Mouse (Mus musculus) neural tube, embryonic 14.5 days (tissue): ENCODE measurements around the gene Nmt1. TPM values are rescaled to one million over a fixed set of nuclear protein-coding genes. Genes with fewer than 3 reads are reported as not detected.

ENCODE experiments used
- ATAC-seq: fragments of 200-750 bp; cut with Nextera tagmentation; 2 replicates; pipeline ENCODE4 v1.8.0; 2017; ENCODE audit warnings: low read depth, mild to moderate bottlenecking, moderate TSS enrichment, moderate library complexity
- H3K27ac ChIP-seq: fragments of 300-500 bp; sonication (generic); 2 replicates; pipeline ENCODE4 v1.5.1; 2014; ENCODE audit warnings: low read depth, mild to moderate bottlenecking, control low read depth, low read length, moderate library complexity, mixed read lengths
- H3K27me3 ChIP-seq: fragments of 300-500 bp; sonication (generic); 2 replicates; pipeline ENCODE4 v1.6.1; 2014; ENCODE audit warnings: low read length; ENCODE audit not compliant: control insufficient read depth, insufficient read depth
- H3K36me3 ChIP-seq: fragments of 300-500 bp; sonication (generic); 2 replicates; pipeline ENCODE4 v1.6.1; 2014; ENCODE audit warnings: low read length, mixed read lengths; ENCODE audit not compliant: control insufficient read depth, insufficient read depth
- H3K4me1 ChIP-seq: fragments of 300-500 bp; sonication (generic); 2 replicates; pipeline ENCODE4 v1.6.1; 2014; ENCODE audit warnings: low read length; ENCODE audit not compliant: control insufficient read depth, insufficient read depth
- H3K4me2 ChIP-seq: fragments of 300-500 bp; sonication (generic); 2 replicates; pipeline ENCODE4 v1.6.1; 2014; ENCODE audit warnings: mild to moderate bottlenecking, low read depth, low read length, control low read depth
- H3K4me3 ChIP-seq: fragments of 300-500 bp; sonication (generic); 2 replicates; pipeline ENCODE4 v1.5.1; 2014; ENCODE audit warnings: low read depth, low read length, control low read depth, mixed read lengths
- H3K9ac ChIP-seq: fragments of 300-500 bp; sonication (generic); replicated peaks from 2 replicates; pipeline ENCODE4 v1.6.1; 2014; ENCODE audit warnings: low read depth, mild to moderate bottlenecking, control low read depth, low read length, mixed read lengths
- H3K9me3 ChIP-seq: fragments of 300-500 bp; sonication (generic); 2 replicates; pipeline ENCODE4 v1.6.1; 2016; ENCODE audit warnings: low read length; ENCODE audit not compliant: control insufficient read depth
- WGBS: fragments of 180-500 bp; shearing (Covaris S2); extraction: QIAGEN DNeasy Blood & Tissue Kit; methylation state at CpG from one replicate; pipeline ENCODE4 v1.1.7; 2014; 5-methylcytosine and 5-hydroxymethylcytosine counted together
- polyA plus RNA-seq: library from polyadenylated mRNA; unstranded; fragments of >200 nt; fragmentation: Nextera tagmentation; extraction: Ambion mirVana; gene quantifications from 2 replicates; pipeline ENCODE4 v1.2.1, GENCODE M21; 2014

The Nmt1 gene
- polyA plus RNA-seq, result 27.9 and 35.5 TPM in 2 replicates

GRCm38 (mm10) chr11:103028176-103028891 is at the start of gene Nmt1, which contains the start of gene Dcakd:
Gene Nmt1 (plus strand): TSS chr11:103028190.
Gene Dcakd (minus strand): TSS chr11:103028333.
- Histone ChIP-seq H3K4me2 (peak within 1 kb of the TSS; percentile 60), H3K27ac (peak within 1 kb of the TSS; percentile 65), H3K9me3 (no peaks in the 10 kb centered on the region), H3K4me3 (peak within 1 kb of the TSS; percentile 52), H3K36me3 (no peaks in the 10 kb centered on the region), H3K9ac (peak within 1 kb of the TSS; percentile 55), H3K4me1 (peaks cover 5% of the 10 kb centered on the region), H3K27me3 (no peaks in the 10 kb centered on the region)
- WGBS, result under 1% methylated on average over 36 of the region's 36 CpGs
- peak; percentile 98 for ATAC-seq

- no peak overlapping the region for H3K4me2 ChIP-seq
- H3K27me3 ChIP-seq, result no peaks in the 10 kb centered on the region
- H3K36me3 ChIP-seq, result no peaks in the 10 kb centered on the region
- no peak overlapping the region for H3K4me3 ChIP-seq
- H3K9me3 ChIP-seq, result no peaks in the 10 kb centered on the region
- H3K4me1 ChIP-seq, result no peaks in the 10 kb centered on the region
- H3K27ac ChIP-seq, result no peak overlapping the region
- no peak for ATAC-seq
- 70% methylated on average over 10 of the region's 10 CpGs for WGBS
- H3K9ac ChIP-seq, result no peak overlapping the region
Measured at GRCm38 (mm10) chr11:102981151-102981890, 46.7 kb upstream of the Nmt1 start.

GRCm38 (mm10) chr11:102984086-102984485 is 43.9 kb upstream of the Nmt1 start:
- H3K4me3 ChIP-seq, result no peak overlapping the region
- no peak for ATAC-seq
- H3K9me3 ChIP-seq, result no peaks in the 10 kb centered on the region
- H3K27me3 ChIP-seq, result peaks cover 3% of the 10 kb centered on the region; the same call in 1 of the 2 replicates
- H3K9ac ChIP-seq, result no peak overlapping the region
- H3K27ac ChIP-seq, result no peak overlapping the region
- WGBS, result 85% methylated on average over 9 of the region's 9 CpGs
- no peak overlapping the region for H3K4me2 ChIP-seq
- no peaks in the 10 kb centered on the region for H3K36me3 ChIP-seq
- H3K4me1 ChIP-seq, result no peaks in the 10 kb centered on the region

GRCm38 (mm10) chr11:102984615-102985014 is 43.4 kb upstream of the Nmt1 start:
- ATAC-seq, result no peak
- no peak overlapping the region for H3K27ac ChIP-seq
- H3K4me1 ChIP-seq, result no peaks in the 10 kb centered on the region
- no peak overlapping the region for H3K4me2 ChIP-seq
- no peaks in the 10 kb centered on the region for H3K36me3 ChIP-seq
- no peak overlapping the region for H3K4me3 ChIP-seq
- H3K9ac ChIP-seq, result no peak overlapping the region
- 55% methylated on average over 4 of the region's 4 CpGs for WGBS
- no peaks in the 10 kb centered on the region for H3K9me3 ChIP-seq
- peaks cover 8% of the 10 kb centered on the region for H3K27me3 ChIP-seq

- Histone ChIP-seq H3K27ac (no peak overlapping the region), H3K4me1 (peaks cover 5% of the 10 kb centered on the region; the same call in 1 of the 2 replicates), H3K9me3 (no peaks in the 10 kb centered on the region), H3K27me3 (peaks cover 11% of the 10 kb centered on the region), H3K4me2 (no peak overlapping the region), H3K9ac (no peak overlapping the region), H3K4me3 (no peak overlapping the region), H3K36me3 (no peaks in the 10 kb centered on the region)
- 42% methylated on average over 6 of the region's 6 CpGs for WGBS
- ATAC-seq, result no peak
Measured at GRCm38 (mm10) chr11:102985160-102985559, 42.8 kb upstream of the Nmt1 start.

GRCm38 (mm10) chr11:102989641-102990151 is 38.3 kb upstream of the Nmt1 start:
- Histone ChIP-seq H3K4me3 (peak overlapping the region; percentile 27), H3K9me3 (no peaks in the 10 kb centered on the region), H3K4me1 (peaks cover 10% of the 10 kb centered on the region), H3K9ac (0 out of 2 replicates have a peak overlapping the region, but pooled peaks have one; percentile 35), H3K27ac (no peak overlapping the region), H3K36me3 (peaks cover 3% of the 10 kb centered on the region; the same call in 1 of the 2 replicates), H3K4me2 (peak overlapping the region; percentile 58), H3K27me3 (peaks cover 11% of the 10 kb centered on the region)
- 4% methylated on average over 28 of the region's 28 CpGs for WGBS
- no peak for ATAC-seq

GRCm38 (mm10) chr11:102990152-102990663 is 37.8 kb upstream of the Nmt1 start:
- Histone ChIP-seq H3K27me3 (peaks cover 11% of the 10 kb centered on the region), H3K4me1 (peaks cover 10% of the 10 kb centered on the region), H3K4me2 (peak overlapping the region; percentile 58), H3K9ac (no peak overlapping the region), H3K36me3 (peaks cover 6% of the 10 kb centered on the region; the same call in 1 of the 2 replicates), H3K9me3 (no peaks in the 10 kb centered on the region), H3K27ac (no peak overlapping the region), H3K4me3 (peak overlapping the region; percentile 27)
- WGBS, result under 1% methylated on average over 29 of the region's 29 CpGs
- no peak for ATAC-seq

GRCm38 (mm10) chr11:102991681-102992080 is 36.3 kb upstream of the Nmt1 start:
- peaks cover 16% of the 10 kb centered on the region for H3K36me3 ChIP-seq
- 1% methylated on average over 16 of the region's 16 CpGs for WGBS
- H3K4me3 ChIP-seq, result no peak overlapping the region
- H3K4me1 ChIP-seq, result peaks cover 10% of the 10 kb centered on the region
- no peaks in the 10 kb centered on the region for H3K9me3 ChIP-seq
- H3K27me3 ChIP-seq, result peaks cover 11% of the 10 kb centered on the region
- H3K9ac ChIP-seq, result peak overlapping the region; percentile 39
- peak overlapping the region; percentile 40 for H3K4me2 ChIP-seq
- ATAC-seq, result no peak
- no peak overlapping the region for H3K27ac ChIP-seq
